Mouse (Mus musculus): ENCODE data around the gene Ttk. TPM values are rescaled to one million over a fixed set of nuclear protein-coding genes. Genes with fewer than 3 reads are reported as not detected.

Gene Ttk
- polyA plus RNA-seq, 1 experiment = 0.17 TPM

- peaks cover 45% of the 10 kb centered on the region for H3K27me3 ChIP-seq (ENCODE audit: control insufficient read depth)
- no peak overlapping the region for H3K4me3 ChIP-seq (replicated peaks)
- H3K4me1 ChIP-seq (ENCODE audit: control insufficient read depth) = peaks cover 6% of the 10 kb centered on the region
- no peaks in the 10 kb centered on the region for H3K36me3 ChIP-seq (ENCODE audit: control insufficient read depth)
- TF ChIP-seq TAL1 (IDR thresholded peaks at IDR 0.05; ENCODE audit: low read length) = no peak
- TF ChIP-seq GATA1 (IDR thresholded peaks at IDR 0.05; ENCODE audit: low read length) = no peak
- H3K9me3 ChIP-seq (ENCODE audit: control insufficient read depth, low read length) = peaks cover 4% of the 10 kb centered on the region; the same call in 1 of the 2 replicates
Measured at GRCm38 (mm10) chr9:83807562-83807961, 26.9 kb upstream of the Ttk start.

- TF ChIP-seq TAL1 (IDR thresholded peaks at IDR 0.05; ENCODE audit: low read length) (no peak), GATA1 (IDR thresholded peaks at IDR 0.05; ENCODE audit: low read length) (no peak)
- H3K9me3 ChIP-seq (ENCODE audit: control insufficient read depth, low read length) = no peaks in the 10 kb centered on the region
Measured at GRCm38 (mm10) chr9:83819188-83819587, 15.3 kb upstream of the Ttk start.

GRCm38 (mm10) chr9:83820976-83821375 is 13.5 kb upstream of the Ttk start:
- no peaks in the 10 kb centered on the region for H3K9me3 ChIP-seq (ENCODE audit: control insufficient read depth, low read length)
- H3K36me3 ChIP-seq (ENCODE audit: control insufficient read depth) = no peaks in the 10 kb centered on the region
- TF ChIP-seq GATA1 (IDR thresholded peaks at IDR 0.05; ENCODE audit: low read length) = no peak
- no peak for TF ChIP-seq TAL1 (IDR thresholded peaks at IDR 0.05; ENCODE audit: low read length)
- no peaks in the 10 kb centered on the region for H3K4me1 ChIP-seq (ENCODE audit: control insufficient read depth)
- no peak overlapping the region for H3K4me3 ChIP-seq (replicated peaks)
- H3K27me3 ChIP-seq (ENCODE audit: control insufficient read depth) = no peaks in the 10 kb centered on the region

More at GRCm38 (mm10) chr9:83819188-83819587, 15.3 kb upstream of the Ttk start:
- Histone ChIP-seq H3K36me3 (ENCODE audit: control insufficient read depth) (no peaks in the 10 kb centered on the region), H3K27me3 (ENCODE audit: control insufficient read depth) (no peaks in the 10 kb centered on the region), H3K4me3 (replicated peaks) (no peak overlapping the region), H3K4me1 (ENCODE audit: control insufficient read depth) (no peaks in the 10 kb centered on the region)

- no peaks in the 10 kb centered on the region for H3K27me3 ChIP-seq (ENCODE audit: control insufficient read depth)
- H3K4me3 ChIP-seq (replicated peaks) = no peak overlapping the region
- H3K36me3 ChIP-seq (ENCODE audit: control insufficient read depth) = no peaks in the 10 kb centered on the region
- no peaks in the 10 kb centered on the region for H3K9me3 ChIP-seq (ENCODE audit: control insufficient read depth, low read length)
- H3K4me1 ChIP-seq (ENCODE audit: control insufficient read depth) = no peaks in the 10 kb centered on the region
- TF ChIP-seq GATA1 (IDR thresholded peaks at IDR 0.05; ENCODE audit: low read length) (no peak), TAL1 (IDR thresholded peaks at IDR 0.05; ENCODE audit: low read length) (no peak)
Measured at GRCm38 (mm10) chr9:83822925-83823324, 11.6 kb upstream of the Ttk start.

GRCm38 (mm10) chr9:83829896-83830295 is 4.6 kb upstream of the Ttk start:
- peaks cover 7% of the 10 kb centered on the region for H3K4me1 ChIP-seq (ENCODE audit: control insufficient read depth)
- H3K9me3 ChIP-seq (ENCODE audit: control insufficient read depth, low read length) = no peaks in the 10 kb centered on the region
- no peaks in the 10 kb centered on the region for H3K27me3 ChIP-seq (ENCODE audit: control insufficient read depth)
- no peak overlapping the region for H3K4me3 ChIP-seq (replicated peaks)
- no peaks in the 10 kb centered on the region for H3K36me3 ChIP-seq (ENCODE audit: control insufficient read depth)
- TF ChIP-seq GATA1 (IDR thresholded peaks at IDR 0.05; ENCODE audit: low read length) (no peak), TAL1 (IDR thresholded peaks at IDR 0.05; ENCODE audit: low read length) (no peak)

- no peak overlapping the region for H3K4me3 ChIP-seq (replicated peaks)
- H3K9me3 ChIP-seq (ENCODE audit: control insufficient read depth, low read length) = no peaks in the 10 kb centered on the region
- no peaks in the 10 kb centered on the region for H3K27me3 ChIP-seq (ENCODE audit: control insufficient read depth)
- H3K4me1 ChIP-seq (ENCODE audit: control insufficient read depth) = peaks cover 18% of the 10 kb centered on the region
- TF ChIP-seq TAL1 (IDR thresholded peaks at IDR 0.05; ENCODE audit: low read length) = no peak
- peaks cover 3% of the 10 kb centered on the region for H3K36me3 ChIP-seq (ENCODE audit: control insufficient read depth)
Measured at GRCm38 (mm10) chr9:83831152-83831551, 3.3 kb upstream of the Ttk start.

GRCm38 (mm10) chr9:83834748-83835313 is 342 bp downstream of the Ttk start:
- Histone ChIP-seq H3K4me1 (ENCODE audit: control insufficient read depth) (peaks cover 26% of the 10 kb centered on the region), H3K4me3 (replicated peaks) (peak overlapping the region; percentile 98), H3K27me3 (ENCODE audit: control insufficient read depth) (no peaks in the 10 kb centered on the region), H3K36me3 (ENCODE audit: control insufficient read depth) (peaks cover 22% of the 10 kb centered on the region), H3K9me3 (ENCODE audit: control insufficient read depth, low read length) (no peaks in the 10 kb centered on the region)
- TF ChIP-seq TAL1 (IDR thresholded peaks at IDR 0.05; ENCODE audit: low read length) = no peak
- no peak for TF ChIP-seq GATA1 (IDR thresholded peaks at IDR 0.05; ENCODE audit: low read length)

- TF ChIP-seq GATA1 (IDR thresholded peaks at IDR 0.05; ENCODE audit: low read length) = no peak
- TF ChIP-seq TAL1 (IDR thresholded peaks at IDR 0.05; ENCODE audit: low read length) = no peak
- peaks cover 86% of the 10 kb centered on the region for H3K36me3 ChIP-seq (ENCODE audit: control insufficient read depth)
- H3K9me3 ChIP-seq (ENCODE audit: control insufficient read depth, low read length) = no peaks in the 10 kb centered on the region
- H3K27me3 ChIP-seq (ENCODE audit: control insufficient read depth) = no peaks in the 10 kb centered on the region
- H3K4me3 ChIP-seq (replicated peaks) = no peak overlapping the region
- H3K4me1 ChIP-seq (ENCODE audit: control insufficient read depth) = no peaks in the 10 kb centered on the region
Measured at GRCm38 (mm10) chr9:83852464-83852863, 18.0 kb downstream of the Ttk start.

- Histone ChIP-seq H3K9me3 (ENCODE audit: control insufficient read depth, low read length) (no peaks in the 10 kb centered on the region), H3K36me3 (ENCODE audit: control insufficient read depth) (peaks cover 85% of the 10 kb centered on the region), H3K27me3 (ENCODE audit: control insufficient read depth) (no peaks in the 10 kb centered on the region), H3K4me3 (replicated peaks) (no peak overlapping the region), H3K4me1 (ENCODE audit: control insufficient read depth) (peaks cover 20% of the 10 kb centered on the region)
- TF ChIP-seq TAL1 (IDR thresholded peaks at IDR 0.05; ENCODE audit: low read length) (no peak), GATA1 (IDR thresholded peaks at IDR 0.05; ENCODE audit: low read length) (no peak)
Measured at GRCm38 (mm10) chr9:83865165-83865564, 30.7 kb downstream of the Ttk start.

- no peaks in the 10 kb centered on the region for H3K9me3 ChIP-seq (ENCODE audit: control insufficient read depth, low read length)
- TF ChIP-seq GATA1 (IDR thresholded peaks at IDR 0.05; ENCODE audit: low read length) (no peak), TAL1 (IDR thresholded peaks at IDR 0.05; ENCODE audit: low read length) (no peak)
- H3K4me1 ChIP-seq (ENCODE audit: control insufficient read depth) = no peaks in the 10 kb centered on the region
- H3K27me3 ChIP-seq (ENCODE audit: control insufficient read depth) = no peaks in the 10 kb centered on the region
- no peaks in the 10 kb centered on the region for H3K36me3 ChIP-seq (ENCODE audit: control insufficient read depth)
- no peak overlapping the region for H3K4me3 ChIP-seq (replicated peaks)
Measured at GRCm38 (mm10) chr9:83882191-83882590, 47.7 kb downstream of the Ttk start.

All from erythroblast, embryonic 14.5 days (primary cell).